Mouse (Mus musculus) spleen, adult 2 months (tissue): ENCODE data around the gene Garem2. TPM values are rescaled to one million over a fixed set of nuclear protein-coding genes. Genes with fewer than 3 reads are reported as not detected.

Experiments
- DNase-seq, 2 experiments: peaks; one replicate each; pipeline versions ENCODE4 v3.0.0 to v3.0.0-alpha.2; 2012 to 2021; ENCODE audit warnings: low spot score in 2 of 2, low read depth in 1 of 2
- H3K27ac ChIP-seq: fragments of 200-500 bp; 2 replicates; pipeline ENCODE4 v1.5.1; 2012; ENCODE audit warnings: low read length, inconsistent platforms; ENCODE audit not compliant: insufficient read depth
- H3K27me3 ChIP-seq: fragments of 200-500 bp; 2 replicates; pipeline ENCODE4 v1.6.1; 2012; ENCODE audit warnings: mild to moderate bottlenecking, moderate library complexity, low read length, inconsistent platforms; ENCODE audit not compliant: control insufficient read depth, insufficient read depth
- H3K36me3 ChIP-seq: fragments of 200-500 bp; 2 replicates; pipeline ENCODE4 v1.6.1; 2012; ENCODE audit warnings: mild to moderate bottlenecking, low read length, inconsistent platforms; ENCODE audit not compliant: control insufficient read depth, insufficient read depth
- H3K4me1 ChIP-seq: fragments of 200-500 bp; 2 replicates; pipeline ENCODE4 v1.6.1; 2011; ENCODE audit warnings: inconsistent platforms; ENCODE audit not compliant: control insufficient read depth, insufficient read depth, insufficient read length
- H3K4me3 ChIP-seq: fragments of 200-500 bp; 2 replicates; pipeline ENCODE4 v1.5.1; 2011; ENCODE audit warnings: mild to moderate bottlenecking, inconsistent platforms; ENCODE audit not compliant: insufficient read depth, insufficient read length; ENCODE audit errors: extremely low read depth
- CTCF ChIP-seq: fragments of 200-500 bp; IDR thresholded peaks from 2 replicates; pipeline ENCODE4 v1.5.1; 2011; ENCODE audit warnings: mild to moderate bottlenecking, inconsistent platforms; ENCODE audit not compliant: insufficient read depth, insufficient read length, insufficient replicate concordance; ENCODE audit errors: extremely low read depth
- POLR2A ChIP-seq: fragments of 200-500 bp; IDR thresholded peaks from 2 replicates; pipeline ENCODE4 v1.6.1; 2011; ENCODE audit warnings: low read depth, low read length, inconsistent platforms
- WGBS: fragments of 180-500 bp; shearing (Covaris S2); methylation state at CpG from one replicate; pipeline ENCODE4 v1.1.7; 2018; 5-methylcytosine and 5-hydroxymethylcytosine counted together
- polyA plus RNA-seq: library from polyadenylated mRNA; depleted of rRNA; stranded (reverse); fragments of >200 nt; gene quantifications from 2 replicates; pipeline ENCODE4 v1.2.3, GENCODE M21; 2012; rRNA removed

Gene Garem2
- polyA plus RNA-seq, 1 experiment, result not detected

DNA sequence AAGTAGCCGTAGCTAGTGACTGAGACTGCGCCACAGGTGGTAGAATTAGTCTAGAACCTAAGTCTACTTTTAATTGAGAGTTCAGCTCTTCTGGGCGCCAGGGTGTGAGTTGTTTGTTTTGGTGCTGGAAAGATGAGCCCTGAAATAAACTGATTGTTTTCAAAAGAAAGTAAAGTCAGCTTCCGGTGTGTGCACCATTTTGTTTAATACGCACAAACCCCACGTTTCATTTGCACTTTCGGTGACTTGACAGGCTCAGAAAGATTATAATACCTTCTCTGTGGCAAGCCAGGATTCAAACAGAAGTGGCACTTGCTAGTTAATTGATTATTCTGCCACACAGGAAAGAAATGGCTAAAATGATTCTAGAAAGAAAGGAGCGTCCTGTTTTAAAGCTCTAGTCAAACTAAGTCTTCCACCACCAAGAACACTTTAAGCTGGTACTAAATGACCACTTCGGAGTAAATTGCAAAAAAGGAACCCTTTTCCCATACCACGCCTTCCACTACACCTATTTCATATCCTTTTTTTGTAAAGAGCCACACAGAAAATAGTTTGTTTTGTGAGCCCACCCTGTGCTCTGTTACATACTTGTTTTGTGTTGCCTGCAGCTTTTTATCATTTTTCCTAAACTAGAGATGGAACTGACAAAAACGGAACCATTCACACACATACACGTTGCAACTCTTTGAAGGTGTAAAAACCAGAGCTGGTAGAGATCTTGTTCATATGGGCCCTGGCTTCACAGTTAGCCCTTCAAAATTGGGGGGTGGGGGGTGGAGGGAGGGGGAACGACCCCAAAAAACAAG, 51.1 kb downstream of the Garem2 start:
- no peaks in the 10 kb centered on the region for H3K4me1 ChIP-seq
- H3K27me3 ChIP-seq, result no peaks in the 10 kb centered on the region
- H3K4me3 ChIP-seq, result peak overlapping the region; percentile 93
- no peak for DNase-seq
- TF ChIP-seq POLR2A (no peak), CTCF (no peak)
- no peaks in the 10 kb centered on the region for H3K36me3 ChIP-seq
- peak overlapping the region; percentile 98 for H3K27ac ChIP-seq
- WGBS, result 9% methylated on average over 13 of the region's 13 CpGs

DNA sequence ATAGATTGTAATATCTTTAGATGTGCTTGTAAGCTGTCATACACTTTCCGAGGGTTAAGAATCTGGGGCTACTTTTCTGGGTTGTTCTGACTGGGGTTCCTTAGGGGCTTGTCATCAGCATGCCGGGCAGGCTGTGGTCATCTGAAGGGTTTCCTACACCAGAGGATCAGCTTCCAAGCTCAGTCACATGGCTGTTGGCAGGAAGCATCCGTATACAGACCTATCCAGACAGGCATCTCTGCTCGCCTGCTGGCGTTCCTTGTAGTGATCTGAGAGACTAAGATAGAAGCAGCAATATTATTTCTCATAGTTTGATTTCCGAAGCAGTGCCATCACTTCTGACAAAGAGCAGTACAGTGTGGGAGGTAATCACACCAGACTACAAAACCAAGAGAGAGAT, 54.6 kb downstream of the Garem2 start:
- no peak for DNase-seq
- Histone ChIP-seq H3K27ac (no peak overlapping the region), H3K27me3 (no peaks in the 10 kb centered on the region), H3K4me3 (no peak overlapping the region), H3K36me3 (no peaks in the 10 kb centered on the region), H3K4me1 (no peaks in the 10 kb centered on the region)
- WGBS, result 93% methylated on average over 6 of the region's 6 CpGs
- no peak for TF ChIP-seq POLR2A

GRCm38 (mm10) chr5:30161836-30162235, 56.9 kb downstream of the Garem2 start:
- no peak overlapping the region for H3K27ac ChIP-seq
- no peaks in the 10 kb centered on the region for H3K4me1 ChIP-seq
- TF ChIP-seq POLR2A, result no peak
- no peak for TF ChIP-seq CTCF
- WGBS, result 94% methylated on average over 1 of the region's 1 CpGs
- no peak for DNase-seq
- 0 out of 2 replicates have a peak, but pooled peaks cover 1% of the 10 kb centered on the region for H3K36me3 ChIP-seq
- H3K27me3 ChIP-seq, result no peaks in the 10 kb centered on the region
- no peak overlapping the region for H3K4me3 ChIP-seq

GRCm38 (mm10) chr5:30162339-30162738, 57.4 kb downstream of the Garem2 start:
- WGBS, result 87% methylated on average over 6 of the region's 6 CpGs

DNA sequence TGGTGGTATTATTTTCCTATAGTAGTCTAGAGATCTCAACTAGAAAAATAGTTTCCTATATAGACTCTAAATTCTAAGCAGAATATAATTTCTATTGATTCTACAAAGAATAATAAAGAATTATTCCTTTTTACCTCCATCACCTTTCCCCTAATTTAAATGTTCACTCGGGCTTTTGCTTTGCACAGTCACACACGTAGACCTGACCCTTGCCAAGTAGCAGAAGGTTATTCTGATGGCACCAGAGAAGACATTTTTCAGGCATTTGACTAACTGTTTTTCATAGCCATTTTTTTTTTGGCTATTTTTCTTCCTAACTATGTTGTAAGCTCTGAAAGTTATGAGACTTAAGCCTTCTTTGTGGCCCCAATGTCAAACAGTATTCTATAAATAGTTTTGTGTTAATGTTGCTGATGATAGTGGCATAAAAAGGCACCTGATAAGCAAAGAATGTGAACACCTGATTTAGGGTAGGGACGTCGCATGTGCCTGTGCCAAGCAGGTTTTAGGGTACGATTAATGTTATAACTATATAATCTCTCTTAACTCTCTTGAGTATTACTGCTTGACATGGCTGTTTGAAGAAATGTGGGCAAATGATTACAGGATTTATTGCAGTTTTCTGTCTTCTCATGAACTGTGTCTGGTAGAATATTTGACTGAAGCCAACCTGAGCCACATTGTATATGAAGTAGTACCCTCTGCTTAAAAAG, 60.4 kb downstream of the Garem2 start:
- Histone ChIP-seq H3K4me3 (no peak overlapping the region), H3K36me3 (peaks cover 10% of the 10 kb centered on the region), H3K4me1 (no peaks in the 10 kb centered on the region), H3K27ac (no peak overlapping the region), H3K27me3 (no peaks in the 10 kb centered on the region)
- 81% methylated on average over 5 of the region's 5 CpGs for WGBS
- DNase-seq, result no peak
- no peak for TF ChIP-seq CTCF
- TF ChIP-seq POLR2A, result no peak

More at GRCm38 (mm10) chr5:30162339-30162738, 57.4 kb downstream of the Garem2 start:
- DNase-seq, result no peak
- no peak overlapping the region for H3K27ac ChIP-seq
- H3K27me3 ChIP-seq, result no peaks in the 10 kb centered on the region
- H3K36me3 ChIP-seq, result 0 out of 2 replicates have a peak, but pooled peaks cover 1% of the 10 kb centered on the region
- no peak for TF ChIP-seq POLR2A
- TF ChIP-seq CTCF, result no peak
- no peaks in the 10 kb centered on the region for H3K4me1 ChIP-seq
- H3K4me3 ChIP-seq, result no peak overlapping the region

Other genes starting within 250 kb of the Garem2 start
- gene Il6, start 92.0 kb upstream of the Garem2 start, polyA plus RNA-seq, result not detected in 2 replicates
- gene Tyms, start 31.5 kb upstream of the Garem2 start, polyA plus RNA-seq, result 23.9 and 30.0 TPM in 2 replicates
- gene 3110082J24Rik, start 925 bp downstream of the Garem2 start, polyA plus RNA-seq, result not detected in 2 replicates
- 29.4 and 32.0 TPM in 2 replicates for gene Hadha, start 50.0 kb downstream of the Garem2 start, polyA plus RNA-seq
- gene Hadhb, start 50.1 kb downstream of the Garem2 start, polyA plus RNA-seq, result 35.7 and 37.8 TPM in 2 replicates
- 0.08 and 0.09 TPM in 2 replicates for gene Adgrf3, start 100.6 kb downstream of the Garem2 start, polyA plus RNA-seq
- gene Selenoi, start 127.4 kb downstream of the Garem2 start, polyA plus RNA-seq, result 14.3 and 16.1 TPM in 2 replicates
- 0.14 and 0.20 TPM in 2 replicates for gene Drc1, start 176.2 kb downstream of the Garem2 start, polyA plus RNA-seq